In genomic region chr1:136135777-136136444, GRCm38 (mm10) we compare ENCODE assay signal across 8 mouse cellular contexts. TPM values are rescaled to one million over a fixed set of nuclear protein-coding genes. Genes with fewer than 3 reads are reported as not detected.
A peak's percentile ranks its signal among the peaks of the same experiment; 100 is the strongest.
DNase-seq lines count a peak whose midpoint lies in the region; ATAC-seq and TF ChIP-seq lines count a peak whose summit lies in the region.

No protein-coding gene starts in this region.

- H3K9me3 ChIP-seq in lung, embryonic 16.5 days (ENCODE audit: control insufficient read depth, low read length), result no peaks in the 10 kb centered on the region
- no peaks in the 10 kb centered on the region for H3K9me3 ChIP-seq in lung, postnatal 0 days (ENCODE audit: low read length)
- no peaks in the 10 kb centered on the region for H3K9me3 ChIP-seq in embryonic facial prominence, embryonic 14.5 days (ENCODE audit: control insufficient read depth, low read length)
- no peaks in the 10 kb centered on the region for H3K9me3 ChIP-seq in liver, embryonic 14.5 days (ENCODE audit: control insufficient read depth, low read length)

- H3K27ac ChIP-seq in lung, embryonic 16.5 days (ENCODE audit: low read length), result peak overlapping the region; percentile 63
- H3K27ac ChIP-seq in lung, postnatal 0 days (ENCODE audit: low read length), result no peak overlapping the region
- 0 out of 2 replicates have a peak overlapping the region, but pooled peaks have one; percentile 5 for H3K27ac ChIP-seq in embryonic facial prominence, embryonic 14.5 days (replicated peaks; ENCODE audit: low read depth, low read length)
- peak overlapping the region; percentile 67 for H3K27ac ChIP-seq in liver, embryonic 14.5 days

- H3K4me2 ChIP-seq in lung, embryonic 16.5 days (ENCODE audit: low read depth, low read length), result no peak overlapping the region
- H3K4me2 ChIP-seq in lung, postnatal 0 days (replicated peaks; ENCODE audit: low read depth, low read length), result no peak overlapping the region
- H3K4me2 ChIP-seq in embryonic facial prominence, embryonic 14.5 days (ENCODE audit: low read depth, low read length), result 0 out of 2 replicates have a peak overlapping the region, but pooled peaks have one; percentile 15
- peak overlapping the region; percentile 34; the same call in 1 of the 2 replicates for H3K4me2 ChIP-seq in liver, embryonic 14.5 days (ENCODE audit: low read depth)

- no peaks in the 10 kb centered on the region for H3K27me3 ChIP-seq in lung, embryonic 16.5 days (ENCODE audit: control insufficient read depth, insufficient read depth, low read depth, low read length)
- H3K27me3 ChIP-seq in lung, postnatal 0 days (replicated peaks; ENCODE audit: insufficient read depth, low read length), result peaks cover 7% of the 10 kb centered on the region; the same call in 1 of the 2 replicates
- H3K27me3 ChIP-seq in embryonic facial prominence, embryonic 14.5 days (replicated peaks; ENCODE audit: control insufficient read depth, insufficient read depth, low read length), result no peaks in the 10 kb centered on the region
- no peaks in the 10 kb centered on the region; the same call in 1 of the 2 replicates for H3K27me3 ChIP-seq in liver, embryonic 14.5 days (ENCODE audit: control insufficient read depth, insufficient read depth, low read length)

- intact Hi-C loops in left cerebral cortex, postnatal 10 days (cut with DNase I), result no loop called here

- no peak for DNase-seq in lung, postnatal 0 days (ENCODE audit: low spot score)
- no peak for DNase-seq in embryonic facial prominence, embryonic 14.5 days (ENCODE audit: low spot score)
- DNase-seq in liver, embryonic 14.5 days (ENCODE audit: low read depth in 3 of 3, low spot score in 3 of 3), result no peak
- peak; percentile 46 for DNase-seq in thymus, postnatal 14 days
- no peak for DNase-seq in layer of hippocampus, postnatal 25 days (ENCODE audit: extremely low spot score in 1 of 2, low spot score in 1 of 2)
- DNase-seq in adipocyte (ENCODE audit: low spot score), result no peak
- no peak for DNase-seq in left cerebral cortex, postnatal 10 days (ENCODE audit: extremely low spot score in 1 of 2, low spot score in 2 of 2)

- H3K4me1 ChIP-seq in lung, embryonic 16.5 days (replicated peaks; ENCODE audit: control insufficient read depth, insufficient read depth, low read length), result peaks cover 82% of the 10 kb centered on the region
- H3K4me1 ChIP-seq in lung, postnatal 0 days (ENCODE audit: insufficient read depth, low read depth, low read length), result peaks cover 29% of the 10 kb centered on the region; the same call in 1 of the 2 replicates
- peaks cover 83% of the 10 kb centered on the region for H3K4me1 ChIP-seq in embryonic facial prominence, embryonic 14.5 days (ENCODE audit: control insufficient read depth, insufficient read depth, low read length)
- peaks cover 43 to 70% of the 10 kb centered on the region in 2 experiments for H3K4me1 ChIP-seq in liver, embryonic 14.5 days (replicated peaks; ENCODE audit: control insufficient read depth in 2 of 2, insufficient read depth in 2 of 2, low read length in 1 of 2)

- H3K4me3 ChIP-seq in lung, embryonic 16.5 days (ENCODE audit: low read length), result no peak overlapping the region
- no peak overlapping the region for H3K4me3 ChIP-seq in lung, postnatal 0 days (ENCODE audit: low read depth, low read length)
- no peak overlapping the region for H3K4me3 ChIP-seq in embryonic facial prominence, embryonic 14.5 days (ENCODE audit: low read depth, low read length)
- no peak overlapping the region for H3K4me3 ChIP-seq in liver, embryonic 14.5 days (ENCODE audit: insufficient read depth in 1 of 2, low read depth in 2 of 2, low read length in 2 of 2)

- no peak overlapping the region for H3K9ac ChIP-seq in lung, embryonic 16.5 days (ENCODE audit: low read length)
- no peak overlapping the region for H3K9ac ChIP-seq in lung, postnatal 0 days (replicated peaks; ENCODE audit: low read depth)
- H3K9ac ChIP-seq in embryonic facial prominence, embryonic 14.5 days (ENCODE audit: low read depth, low read length), result 0 out of 2 replicates have a peak overlapping the region, but pooled peaks have one; percentile 3
- no peak overlapping the region for H3K9ac ChIP-seq in liver, embryonic 14.5 days (replicated peaks)

- 59% methylated on average over 6 of the region's 6 CpGs for WGBS in lung, embryonic 16.5 days
- 74% methylated on average over 6 of the region's 6 CpGs for WGBS in lung, postnatal 0 days
- WGBS in embryonic facial prominence, embryonic 14.5 days, result 58% methylated on average over 6 of the region's 6 CpGs
- 62% methylated on average over 6 of the region's 6 CpGs for WGBS in liver, embryonic 14.5 days (ENCODE audit: insufficient replicate concordance)

- no peak for TF ChIP-seq CTCF in lung, postnatal 0 days (IDR thresholded peaks at IDR 0.05)
- TF ChIP-seq CTCF in liver, embryonic 14.5 days (IDR thresholded peaks at IDR 0.05; ENCODE audit: low read depth), result no peak

- no peaks in the 10 kb centered on the region for H3K36me3 ChIP-seq in lung, embryonic 16.5 days (ENCODE audit: control insufficient read depth, insufficient read depth, low read length)
- H3K36me3 ChIP-seq in lung, postnatal 0 days (ENCODE audit: insufficient read depth, low read length), result no peaks in the 10 kb centered on the region
- H3K36me3 ChIP-seq in embryonic facial prominence, embryonic 14.5 days (ENCODE audit: control insufficient read depth, insufficient read depth, low read length), result no peaks in the 10 kb centered on the region
- no peaks in the 10 kb centered on the region for H3K36me3 ChIP-seq in liver, embryonic 14.5 days (replicated peaks; ENCODE audit: control insufficient read depth, insufficient read depth, low read depth)

- no peak for TF ChIP-seq EP300 in lung, postnatal 0 days (IDR thresholded peaks at IDR 0.05)
- no peak for TF ChIP-seq EP300 in liver, embryonic 14.5 days (IDR thresholded peaks at IDR 0.05; ENCODE audit: low read depth)

- ATAC-seq in lung, embryonic 16.5 days (ENCODE audit: low read depth), result no peak
- ATAC-seq in lung, postnatal 0 days, result no peak
- ATAC-seq in embryonic facial prominence, embryonic 14.5 days (ENCODE audit: low read depth), result no peak
- no peak for ATAC-seq in liver, embryonic 14.5 days (ENCODE audit: insufficient read depth)

RNA-seq across cellular contexts. Expression of gene Kif21b, which starts 4.7 kb away (rescaled TPM):
- polyA plus RNA-seq in lung, embryonic 16.5 days (2015; fragmentation: Nextera tagmentation; extraction: Ambion mirVana), result 2.2 and 2.6 TPM in 2 replicates
- polyA plus RNA-seq in lung, postnatal 0 days (2015; fragmentation: Nextera tagmentation; extraction: Ambion mirVana), result 0.85 and 0.87 TPM in 2 replicates
- polyA plus RNA-seq in embryonic facial prominence, embryonic 14.5 days (2014; fragmentation: Nextera tagmentation; extraction: Ambion mirVana), result 2.8 and 3.3 TPM in 2 replicates
- polyA plus RNA-seq in liver, embryonic 14.5 days (2012; rRNA removed), result 1.8 and 2.2 TPM in 2 replicates
- polyA plus RNA-seq in liver, embryonic 14.5 days (2014; fragmentation: Nextera tagmentation; extraction: Ambion mirVana), result 1.0 and 1.2 TPM in 2 replicates
- 10 to 100 TPM; 35.0 to 54.8 TPM for total RNA-seq in layer of hippocampus, postnatal 25 days (2021)
- total RNA-seq in left cerebral cortex, postnatal 10 days (2021), result 100 to 1,000 TPM; 329 to 393 TPM

Comparison
In these comparisons a context has a peak if more than half of its experiments do, and no peak if none do; other contexts are left out.
1. H3K4me2 ChIP-seq: peak in embryonic facial prominence, embryonic 14.5 days (single experiment) and liver, embryonic 14.5 days (single experiment); none in lung, embryonic 16.5 days (single experiment) and lung, postnatal 0 days (single experiment).